Mouse (Mus musculus): ENCODE measurements around the gene Med12l. TPM values are rescaled to one million over a fixed set of nuclear protein-coding genes. Genes with fewer than 3 reads are reported as not detected.

Gene Med12l
- polyA plus RNA-seq, 1 experiment from 2014 or later: 2.1 TPM

DNA sequence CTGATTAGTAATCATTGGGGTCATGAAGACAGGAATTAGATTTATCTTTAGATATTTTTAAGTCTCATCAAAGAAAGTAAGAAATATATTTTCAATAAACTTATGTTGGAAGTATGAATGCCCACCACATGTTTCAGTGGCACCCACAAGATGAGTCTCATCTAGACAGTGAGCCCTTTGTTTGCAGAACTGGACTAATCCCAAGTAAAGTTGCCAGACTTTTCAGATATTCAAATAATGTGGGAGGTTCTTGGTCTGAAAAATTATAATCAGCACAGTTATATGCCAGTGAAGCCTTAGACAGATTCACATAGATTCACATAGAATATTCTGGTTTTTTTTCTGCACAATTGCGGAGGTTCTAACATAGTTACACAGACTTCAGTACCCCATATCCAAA lies 244.8 kb downstream of the Med12l start:
- WGBS: 95% methylated on average over 1 of the region's 1 CpGs
- ATAC-seq (ENCODE audit: insufficient number of reproducible peaks, insufficient read depth, low FRiP score, low read depth): no peak
- Histone ChIP-seq H3K9ac (replicated peaks; ENCODE audit: low read depth, low read length) (no peak overlapping the region), H3K27me3 (ENCODE audit: control insufficient read depth, insufficient read depth, low read length) (no peaks in the 10 kb centered on the region), H3K4me2 (replicated peaks; ENCODE audit: low read depth, low read length) (no peak overlapping the region), H3K27ac (ENCODE audit: low read length) (no peak overlapping the region), H3K36me3 (ENCODE audit: control insufficient read depth, insufficient read depth, low read length) (no peaks in the 10 kb centered on the region), H3K9me3 (ENCODE audit: control insufficient read depth, low read depth, low read length) (no peaks in the 10 kb centered on the region), H3K4me1 (ENCODE audit: control insufficient read depth, insufficient read depth, low read length) (no peaks in the 10 kb centered on the region), H3K4me3 (ENCODE audit: low read depth, low read length) (no peak overlapping the region)

DNA sequence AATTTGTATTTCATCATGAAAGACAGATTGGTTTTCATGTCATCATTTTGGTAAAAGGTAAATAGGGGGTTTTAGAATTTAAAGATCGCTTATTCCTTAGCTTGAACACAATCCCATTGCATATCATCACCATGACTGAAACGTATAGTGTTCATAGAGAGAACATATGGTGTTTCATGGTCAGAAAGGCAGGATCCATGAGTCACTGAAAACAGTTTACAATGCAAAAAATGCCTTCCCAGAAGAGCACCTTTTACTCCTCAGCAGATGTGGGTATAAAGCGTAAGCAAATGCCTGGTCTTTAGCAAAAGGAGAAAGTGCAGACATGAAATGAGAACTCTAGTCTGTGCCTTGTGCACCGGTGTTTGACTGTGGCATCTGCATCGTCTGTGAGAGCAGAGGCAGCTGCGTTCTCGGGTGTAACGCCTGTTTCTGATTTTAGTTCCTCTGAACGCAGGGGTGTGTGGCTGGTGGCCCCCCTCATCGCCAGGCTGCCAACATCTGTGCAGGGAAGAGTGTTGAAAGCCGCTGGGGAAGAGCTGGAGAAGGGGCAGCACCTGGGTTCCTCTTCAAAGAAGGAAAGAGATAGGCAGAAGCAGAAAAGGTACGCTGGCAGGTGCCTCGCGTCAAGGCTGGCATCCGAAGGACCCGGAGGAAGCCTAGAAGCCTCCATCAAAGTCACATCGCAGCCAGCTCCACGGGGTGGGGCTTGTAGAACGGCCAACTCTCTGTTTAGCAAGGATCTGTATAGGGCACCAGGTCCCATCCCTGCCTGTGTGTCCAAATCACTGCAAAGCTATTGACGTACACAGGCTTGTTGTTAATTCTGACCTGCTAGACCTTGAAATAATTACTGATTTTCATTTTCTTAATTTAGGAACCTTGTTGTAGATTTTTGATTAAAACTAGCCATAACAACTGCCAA lies 252.4 kb downstream of the Med12l start:
- ATAC-seq (ENCODE audit: insufficient number of reproducible peaks, insufficient read depth, low FRiP score, low read depth): no peak
- no peaks in the 10 kb centered on the region for H3K36me3 ChIP-seq (ENCODE audit: control insufficient read depth, insufficient read depth, low read length)
- H3K4me3 ChIP-seq (ENCODE audit: low read depth, low read length): no peak overlapping the region
- 74% methylated on average over 20 of the region's 20 CpGs for WGBS
- H3K27ac ChIP-seq (ENCODE audit: low read length): no peak overlapping the region
- H3K4me1 ChIP-seq (ENCODE audit: control insufficient read depth, insufficient read depth, low read length): no peaks in the 10 kb centered on the region
- no peaks in the 10 kb centered on the region for H3K27me3 ChIP-seq (ENCODE audit: control insufficient read depth, insufficient read depth, low read length)
- H3K4me2 ChIP-seq (replicated peaks; ENCODE audit: low read depth, low read length): no peak overlapping the region
- no peaks in the 10 kb centered on the region for H3K9me3 ChIP-seq (ENCODE audit: control insufficient read depth, low read depth, low read length)
- H3K9ac ChIP-seq (replicated peaks; ENCODE audit: low read depth, low read length): no peak overlapping the region

DNA sequence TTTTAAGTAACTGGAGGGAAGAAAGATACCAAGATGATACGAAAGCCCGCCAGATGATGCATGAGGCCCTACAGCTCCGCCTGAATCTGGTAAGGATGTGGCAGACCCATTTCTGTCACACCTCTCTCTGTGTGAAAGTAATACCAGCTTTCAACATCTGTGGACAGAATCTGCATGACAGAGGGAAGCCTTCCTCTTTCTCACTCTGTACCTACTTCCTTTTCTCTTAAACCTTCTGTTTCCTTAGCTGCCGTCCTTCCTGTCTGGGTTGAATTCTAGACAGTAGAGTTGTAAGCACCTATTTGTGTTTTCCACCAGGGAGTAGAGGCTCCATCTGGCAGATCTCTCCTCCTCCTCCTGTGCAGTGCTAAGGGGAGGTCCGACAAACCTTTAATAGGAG lies 255.1 kb downstream of the Med12l start:
- Histone ChIP-seq H3K36me3 (ENCODE audit: control insufficient read depth, insufficient read depth, low read length) (no peaks in the 10 kb centered on the region), H3K4me1 (ENCODE audit: control insufficient read depth, insufficient read depth, low read length) (no peaks in the 10 kb centered on the region)

DNA sequence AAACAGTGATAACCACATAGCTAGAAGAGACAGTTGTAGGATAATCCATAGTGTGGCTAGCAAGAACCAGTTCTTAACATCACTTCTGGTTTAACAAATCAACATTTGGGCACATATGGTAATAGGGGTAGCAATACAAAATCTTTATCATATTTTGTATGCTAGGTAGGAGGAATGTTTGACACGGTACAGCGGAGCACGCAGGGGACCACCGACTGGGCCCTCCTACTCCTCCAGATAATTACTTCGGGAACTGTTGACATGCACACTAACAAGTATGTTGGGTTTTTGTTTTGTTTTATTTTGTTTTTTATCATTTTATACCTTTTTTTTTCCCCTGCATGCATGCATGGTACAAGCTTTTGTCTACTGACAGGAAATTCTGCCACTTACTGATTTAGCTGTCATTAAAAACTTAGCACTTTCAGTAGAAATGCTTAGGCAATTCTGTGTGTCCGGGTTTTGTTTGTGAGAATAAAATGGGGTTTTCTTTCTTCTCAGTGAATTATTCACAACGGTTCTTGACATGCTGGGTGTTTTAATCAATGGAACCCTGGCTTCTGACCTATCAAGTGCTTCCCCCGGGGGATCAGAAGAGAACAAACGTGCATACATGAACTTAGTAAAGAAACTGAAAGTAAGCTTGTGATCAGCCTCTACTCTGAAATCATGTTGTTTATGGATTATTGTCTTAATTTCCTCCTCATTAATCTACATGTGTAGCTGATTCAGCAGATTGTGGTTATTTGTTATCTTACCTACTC lies 256.3 kb downstream of the Med12l start:
- Histone ChIP-seq H3K4me2 (replicated peaks; ENCODE audit: low read depth, low read length) (no peak overlapping the region), H3K4me1 (ENCODE audit: control insufficient read depth, insufficient read depth, low read length) (no peaks in the 10 kb centered on the region), H3K27ac (ENCODE audit: low read length) (no peak overlapping the region), H3K9me3 (ENCODE audit: control insufficient read depth, low read depth, low read length) (no peaks in the 10 kb centered on the region), H3K36me3 (ENCODE audit: control insufficient read depth, insufficient read depth, low read length) (no peaks in the 10 kb centered on the region), H3K27me3 (ENCODE audit: control insufficient read depth, insufficient read depth, low read length) (no peaks in the 10 kb centered on the region), H3K4me3 (ENCODE audit: low read depth, low read length) (no peak overlapping the region), H3K9ac (replicated peaks; ENCODE audit: low read depth, low read length) (no peak overlapping the region)
- WGBS: 71% methylated on average over 9 of the region's 9 CpGs
- ATAC-seq (ENCODE audit: insufficient number of reproducible peaks, insufficient read depth, low FRiP score, low read depth): no peak

More for the DNA sequence above, 255.1 kb downstream of the Med12l start:
- H3K27ac ChIP-seq (ENCODE audit: low read length): no peak overlapping the region
- ATAC-seq (ENCODE audit: insufficient number of reproducible peaks, insufficient read depth, low FRiP score, low read depth): no peak
- 56% methylated on average over 5 of the region's 5 CpGs for WGBS
- no peak overlapping the region for H3K9ac ChIP-seq (replicated peaks; ENCODE audit: low read depth, low read length)
- no peak overlapping the region for H3K4me2 ChIP-seq (replicated peaks; ENCODE audit: low read depth, low read length)
- no peaks in the 10 kb centered on the region for H3K27me3 ChIP-seq (ENCODE audit: control insufficient read depth, insufficient read depth, low read length)
- no peak overlapping the region for H3K4me3 ChIP-seq (ENCODE audit: low read depth, low read length)
- H3K9me3 ChIP-seq (ENCODE audit: control insufficient read depth, low read depth, low read length): no peaks in the 10 kb centered on the region

DNA sequence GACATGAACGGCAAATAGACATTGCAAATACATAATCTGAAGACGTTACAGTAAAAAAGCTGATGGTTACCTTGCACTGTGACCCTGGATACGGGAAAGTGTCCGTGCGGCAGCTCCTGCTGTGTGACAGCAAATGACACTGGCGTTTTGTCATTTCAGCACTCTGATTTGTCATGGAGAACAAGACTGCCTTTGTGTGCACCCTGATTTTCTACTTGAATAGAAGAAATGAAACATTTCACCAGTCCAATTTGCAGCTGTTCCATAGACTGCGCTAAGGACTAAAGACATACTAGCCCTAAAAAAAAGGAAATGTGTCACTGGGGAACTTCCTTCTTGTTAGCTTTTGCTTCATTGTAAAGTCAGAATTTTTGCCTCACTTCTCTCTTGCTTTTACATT lies 257.1 kb downstream of the Med12l start, which contains the start of gene P2ry12:
P2ry12 (minus strand) TSS at position 168 of the 400 bp plus-strand sequence.
- no peak within 1 kb of the TSS for H3K9ac ChIP-seq (replicated peaks; ENCODE audit: low read depth, low read length)
- H3K27ac ChIP-seq (ENCODE audit: low read length): no peak within 1 kb of the TSS
- WGBS: 67% methylated on average over 7 of the region's 7 CpGs
- H3K27me3 ChIP-seq (ENCODE audit: control insufficient read depth, insufficient read depth, low read length): no peaks in the 10 kb centered on the region
- ATAC-seq (ENCODE audit: insufficient number of reproducible peaks, insufficient read depth, low FRiP score, low read depth): no peak
- no peak within 1 kb of the TSS for H3K4me3 ChIP-seq (ENCODE audit: low read depth, low read length)
- H3K36me3 ChIP-seq (ENCODE audit: control insufficient read depth, insufficient read depth, low read length): no peaks in the 10 kb centered on the region
- H3K9me3 ChIP-seq (ENCODE audit: control insufficient read depth, low read depth, low read length): no peaks in the 10 kb centered on the region
- H3K4me2 ChIP-seq (replicated peaks; ENCODE audit: low read depth, low read length): no peak within 1 kb of the TSS
- no peaks in the 10 kb centered on the region for H3K4me1 ChIP-seq (ENCODE audit: control insufficient read depth, insufficient read depth, low read length)

DNA sequence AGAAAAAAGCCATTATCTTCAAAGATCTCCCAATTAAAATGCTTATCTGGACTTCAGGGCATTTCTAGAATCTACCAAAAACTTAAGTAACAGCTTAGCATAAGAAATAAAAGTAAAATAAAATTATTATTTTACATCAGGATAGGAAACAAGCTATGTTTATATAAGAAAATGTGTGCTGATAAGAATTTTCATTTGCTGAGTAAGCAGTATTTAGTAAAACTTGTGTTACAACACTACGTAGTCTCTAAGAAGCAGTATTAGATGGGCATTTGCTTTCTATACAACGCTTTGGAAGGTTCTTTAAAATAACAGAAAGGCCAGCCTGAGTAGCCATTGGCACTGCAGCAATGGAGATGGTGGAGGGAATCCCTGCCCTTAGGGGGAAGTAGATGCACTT lies 257.8 kb downstream of the Med12l start:
- H3K4me3 ChIP-seq (ENCODE audit: low read depth, low read length): no peak overlapping the region
- no peak overlapping the region for H3K9ac ChIP-seq (replicated peaks; ENCODE audit: low read depth, low read length)
- no peaks in the 10 kb centered on the region for H3K27me3 ChIP-seq (ENCODE audit: control insufficient read depth, insufficient read depth, low read length)
- ATAC-seq (ENCODE audit: insufficient number of reproducible peaks, insufficient read depth, low FRiP score, low read depth): no peak
- WGBS: 94% methylated on average over 2 of the region's 2 CpGs
- H3K36me3 ChIP-seq (ENCODE audit: control insufficient read depth, insufficient read depth, low read length): no peaks in the 10 kb centered on the region
- no peaks in the 10 kb centered on the region for H3K9me3 ChIP-seq (ENCODE audit: control insufficient read depth, low read depth, low read length)
- no peaks in the 10 kb centered on the region for H3K4me1 ChIP-seq (ENCODE audit: control insufficient read depth, insufficient read depth, low read length)
- H3K4me2 ChIP-seq (replicated peaks; ENCODE audit: low read depth, low read length): no peak overlapping the region
- H3K27ac ChIP-seq (ENCODE audit: low read length): no peak overlapping the region

DNA sequence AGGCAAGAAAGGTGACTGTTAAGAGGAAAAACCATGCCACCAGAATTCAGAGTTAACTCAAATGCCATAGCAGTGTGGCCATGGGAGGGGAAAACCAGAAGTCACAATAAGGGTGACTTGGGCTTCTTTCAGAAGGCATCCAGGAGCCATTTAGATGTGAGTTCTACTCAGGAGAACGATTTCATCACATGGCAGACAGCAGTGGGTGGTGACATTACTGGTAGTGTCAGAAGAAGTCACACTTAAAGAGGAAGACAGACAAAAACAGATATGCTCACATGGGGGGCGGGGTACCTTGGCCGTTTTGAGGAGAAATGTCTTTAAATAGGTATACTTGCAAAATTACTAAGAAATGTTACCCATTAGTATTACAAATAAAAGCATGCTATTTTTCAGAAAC lies 258.4 kb downstream of the Med12l start:
- no peaks in the 10 kb centered on the region for H3K9me3 ChIP-seq (ENCODE audit: control insufficient read depth, low read depth, low read length)
- H3K9ac ChIP-seq (replicated peaks; ENCODE audit: low read depth, low read length): no peak overlapping the region
- no peaks in the 10 kb centered on the region for H3K4me1 ChIP-seq (ENCODE audit: control insufficient read depth, insufficient read depth, low read length)
- ATAC-seq (ENCODE audit: insufficient number of reproducible peaks, insufficient read depth, low FRiP score, low read depth): no peak
- 83% methylated on average over 3 of the region's 3 CpGs for WGBS
- H3K27ac ChIP-seq (ENCODE audit: low read length): no peak overlapping the region
- H3K4me2 ChIP-seq (replicated peaks; ENCODE audit: low read depth, low read length): no peak overlapping the region
- H3K27me3 ChIP-seq (ENCODE audit: control insufficient read depth, insufficient read depth, low read length): no peaks in the 10 kb centered on the region
- H3K4me3 ChIP-seq (ENCODE audit: low read depth, low read length): no peak overlapping the region
- no peaks in the 10 kb centered on the region for H3K36me3 ChIP-seq (ENCODE audit: control insufficient read depth, insufficient read depth, low read length)

DNA sequence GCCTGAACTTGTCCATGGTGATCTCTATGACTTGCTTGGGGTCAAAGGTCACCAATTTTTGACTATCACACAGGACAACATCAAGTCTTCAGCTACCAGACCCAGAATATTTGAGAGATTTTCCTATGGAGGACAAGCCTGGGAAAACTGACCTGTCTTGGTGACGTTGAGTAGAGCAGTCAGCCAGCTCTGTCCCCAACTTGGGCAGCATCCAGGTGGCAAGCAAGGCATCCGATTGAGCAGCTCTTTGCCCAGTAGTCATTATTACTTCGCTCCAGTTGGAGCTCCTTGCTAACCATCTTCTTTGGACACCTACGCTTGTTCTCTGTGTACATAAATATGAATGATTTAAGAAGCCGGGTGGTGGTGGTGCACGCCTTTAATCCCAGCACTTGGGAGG lies 265.2 kb downstream of the Med12l start:
- no peaks in the 10 kb centered on the region for H3K36me3 ChIP-seq (ENCODE audit: control insufficient read depth, insufficient read depth, low read length)

More for the DNA sequence above, 265.2 kb downstream of the Med12l start:
- ATAC-seq (ENCODE audit: insufficient number of reproducible peaks, insufficient read depth, low FRiP score, low read depth): no peak
- Histone ChIP-seq H3K27ac (ENCODE audit: low read length) (no peak overlapping the region), H3K4me2 (replicated peaks; ENCODE audit: low read depth, low read length) (no peak overlapping the region), H3K9ac (replicated peaks; ENCODE audit: low read depth, low read length) (no peak overlapping the region), H3K4me1 (ENCODE audit: control insufficient read depth, insufficient read depth, low read length) (no peaks in the 10 kb centered on the region), H3K9me3 (ENCODE audit: control insufficient read depth, low read depth, low read length) (no peaks in the 10 kb centered on the region), H3K4me3 (ENCODE audit: low read depth, low read length) (no peak overlapping the region), H3K27me3 (ENCODE audit: control insufficient read depth, insufficient read depth, low read length) (no peaks in the 10 kb centered on the region)
- WGBS: 91% methylated on average over 6 of the region's 6 CpGs

Measured in stomach, embryonic 14.5 days (tissue).